Mouse (Mus musculus) layer of hippocampus, postnatal 14 days (tissue): ENCODE results near the gene Rab31. TPM values are rescaled to one million over a fixed set of nuclear protein-coding genes. Genes with fewer than 3 reads are reported as not detected.

Experiments
- DNase-seq, 2 experiments: peaks; one replicate each; pipeline ENCODE4 v3.0.0; 2021 to 2022; ENCODE audit warnings: low spot score in 2 of 2, mixed read lengths in 1 of 2
- total RNA-seq, 2 experiments: library from RNA; stranded (reverse); gene quantifications; 2 replicates each; pipeline ENCODE4 v1.2.3; 2021

Rab31 gene
- total RNA-seq, 2 experiments from 2014 or later, result 64.9 to 72.1 TPM

DNA sequence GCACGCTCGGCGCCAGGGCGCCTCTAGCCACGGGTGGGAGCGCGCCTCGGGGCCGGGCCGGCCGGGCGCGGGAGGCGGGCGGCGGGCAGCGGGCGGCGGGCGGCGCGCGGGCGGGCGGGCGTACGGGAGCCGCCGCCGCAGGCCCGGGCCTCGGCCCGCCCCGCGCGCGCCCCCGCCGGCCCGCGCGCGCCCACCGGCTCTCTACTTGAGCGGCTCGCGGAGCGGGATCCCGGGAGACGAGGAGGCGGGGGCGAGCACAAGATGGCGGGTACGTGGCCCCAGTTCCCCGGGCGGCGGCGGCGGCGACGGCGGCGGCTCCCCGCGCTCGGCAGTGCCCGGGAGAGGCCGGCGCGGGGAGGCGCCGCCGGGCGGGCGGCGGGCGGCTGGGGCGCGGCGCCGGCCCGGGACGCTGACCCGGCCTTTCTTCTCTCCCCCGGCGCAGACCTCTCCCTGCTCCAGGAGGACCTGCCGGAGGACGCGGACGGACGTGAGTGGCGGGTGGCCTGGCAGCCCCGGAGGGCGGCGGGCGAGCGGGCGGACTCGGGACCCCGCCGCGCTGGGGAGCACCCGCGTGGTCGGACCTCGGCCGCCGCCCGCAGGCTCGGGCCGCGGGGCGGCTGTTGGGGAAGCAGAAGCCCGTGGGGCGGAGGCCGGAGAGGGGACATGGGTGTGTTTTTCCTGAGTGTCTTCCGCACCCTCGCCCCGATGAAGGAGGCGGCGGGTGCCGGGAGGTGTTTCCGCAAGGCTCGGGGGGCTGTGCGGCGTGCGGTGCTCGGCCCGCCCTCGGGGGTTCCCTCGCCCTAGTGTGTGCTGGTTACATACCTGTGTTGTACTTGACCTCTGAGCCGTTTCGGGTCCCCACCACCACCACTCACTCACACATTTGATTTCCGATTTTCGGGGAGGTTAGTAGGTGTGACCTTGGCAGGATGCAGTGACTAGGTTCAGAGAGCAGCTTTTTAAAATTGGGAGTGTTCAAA, 10.9 kb upstream of the Rab31 start:
- DNase-seq, result peak; percentile 55 to 75

DNA sequence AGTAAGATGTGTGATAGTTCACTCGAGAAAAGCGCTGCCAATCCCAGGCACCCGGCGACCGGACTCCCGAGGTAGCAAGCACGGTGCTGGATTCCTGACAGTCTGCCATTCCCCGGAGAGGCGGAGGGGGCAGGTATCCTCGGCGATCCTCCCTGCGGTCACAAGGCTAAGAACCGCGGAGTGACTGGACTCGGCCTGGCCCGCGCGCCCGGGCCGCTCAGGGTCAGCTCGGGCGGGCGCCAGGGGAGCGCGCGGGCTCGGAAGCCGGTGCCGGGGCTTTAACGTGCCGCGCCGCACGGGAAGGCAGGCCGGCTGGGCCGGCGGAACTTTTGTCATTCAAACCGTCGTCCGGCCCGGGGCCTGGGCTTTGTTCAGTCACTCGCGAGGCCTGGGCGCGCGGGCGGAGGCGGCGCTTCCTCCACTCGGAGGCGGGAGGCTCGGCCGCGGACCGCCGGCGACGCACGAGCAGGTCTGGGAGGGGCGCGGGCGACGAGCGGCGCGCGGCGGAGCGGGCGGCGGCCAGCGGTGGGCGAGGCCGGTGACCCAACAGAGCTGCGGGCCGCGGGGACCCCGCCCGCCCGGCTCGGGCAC, 10.1 kb upstream of the Rab31 start, which contains the start of gene Ppp4r1:
Ppp4r1 (plus strand) TSS at position 23 of the 591 bp plus-strand sequence.
- DNase-seq, result peak; percentile 74 to 79

GRCm38 (mm10) chr17:65780970-65781369, 8.4 kb upstream of the Rab31 start:
- no peak for DNase-seq

- no peak for DNase-seq
These were observed 4.9 kb upstream of the Rab31 start for GRCm38 (mm10) chr17:65777461-65777860.

- DNase-seq, result no peak
These were observed 3.7 kb upstream of the Rab31 start for GRCm38 (mm10) chr17:65776228-65776627.

GRCm38 (mm10) chr17:65774439-65774838, 1.9 kb upstream of the Rab31 start:
- DNase-seq, result no peak

DNA sequence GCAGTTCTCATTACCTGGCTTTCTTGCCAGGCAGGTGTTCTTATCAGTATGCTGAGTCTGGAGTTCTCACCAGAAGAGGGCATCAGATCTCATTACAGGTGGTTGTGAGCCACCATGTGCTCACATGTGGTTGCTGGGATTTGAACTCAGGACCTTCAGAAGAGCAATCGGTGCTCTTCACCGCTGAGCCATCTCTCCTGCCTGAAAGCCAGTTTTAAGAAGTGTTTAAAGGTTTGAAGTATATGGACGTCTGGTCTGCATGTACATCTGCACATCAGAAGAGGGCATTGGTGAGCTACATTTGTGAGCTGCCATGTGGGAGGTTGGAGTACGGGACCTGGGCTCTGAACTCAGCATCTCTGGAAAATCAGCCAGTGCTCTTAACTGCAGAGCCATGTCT, 1.1 kb upstream of the Rab31 start:
- no peak for DNase-seq

DNA sequence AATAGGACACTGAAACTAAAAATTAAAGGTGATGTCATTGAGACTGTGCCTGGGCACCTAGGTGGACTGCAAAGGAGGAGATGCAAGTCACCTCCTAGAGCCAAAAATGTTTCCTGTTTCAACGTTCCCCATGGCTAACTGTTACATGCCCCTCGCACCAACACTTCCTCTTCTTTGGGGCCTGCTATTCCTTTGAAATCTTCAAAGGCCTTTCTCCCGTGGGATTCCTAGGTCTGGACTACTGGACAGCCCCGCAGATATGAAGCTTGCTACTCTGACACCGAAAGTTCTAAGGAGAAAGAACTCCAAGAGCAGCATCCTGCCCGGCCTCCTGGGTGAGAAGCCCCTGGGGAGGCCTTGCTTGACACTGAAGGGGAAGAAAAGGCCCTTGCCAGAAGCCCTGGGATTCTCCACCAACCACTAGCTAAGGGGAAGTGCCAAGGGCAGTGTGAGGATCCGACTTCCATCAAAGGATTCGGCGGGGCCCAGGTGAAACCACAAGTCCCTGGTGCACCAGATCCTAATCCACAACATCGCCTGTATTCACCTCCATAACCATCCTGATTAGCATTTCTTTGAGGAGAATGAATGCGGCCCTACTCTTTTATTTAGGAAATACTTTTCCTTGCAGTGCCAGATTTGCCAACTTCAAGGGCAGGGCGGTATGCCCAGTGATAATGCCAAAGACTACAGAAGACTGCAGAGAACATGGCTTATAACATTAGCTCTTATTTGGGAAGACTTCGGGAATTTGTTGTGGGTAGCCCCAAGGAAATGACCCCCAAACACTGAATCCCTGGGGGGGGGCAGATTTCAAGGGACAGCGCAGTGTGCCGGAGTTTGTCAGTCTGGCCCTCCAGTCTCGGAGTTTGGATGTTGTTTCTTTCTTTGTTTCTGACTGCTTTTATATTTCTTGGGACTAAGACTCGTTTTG, 1.3 kb downstream of the Rab31 start:
- DNase-seq, result no peak

GRCm38 (mm10) chr17:65768486-65768885, 4.1 kb downstream of the Rab31 start:
- DNase-seq, result peak; percentile 40 to 73

- no peak for DNase-seq
These were observed 9.3 kb downstream of the Rab31 start for GRCm38 (mm10) chr17:65763221-65763620.

- DNase-seq, result no peak
These were observed 15.4 kb downstream of the Rab31 start for GRCm38 (mm10) chr17:65757150-65757549.

DNA sequence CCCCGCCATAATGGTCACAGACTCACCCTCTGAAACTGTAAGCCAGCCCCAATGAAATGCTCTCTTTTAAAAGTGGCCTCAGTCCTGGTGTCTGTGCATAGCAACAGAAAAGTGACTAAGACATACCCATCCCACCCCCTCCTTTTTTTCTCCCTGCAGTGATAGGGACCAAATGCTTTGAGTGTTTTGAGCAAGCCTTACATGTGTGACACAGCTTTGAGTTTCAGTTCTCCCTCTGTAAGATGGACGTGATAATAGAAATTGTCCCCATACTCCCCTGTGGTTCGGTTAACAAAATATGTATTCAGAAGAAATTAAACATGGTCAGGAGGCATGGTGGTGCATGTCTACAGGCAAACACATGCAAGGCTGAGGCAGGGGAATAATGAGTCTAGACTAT, 16.7 kb downstream of the Rab31 start:
- no peak for DNase-seq

DNA sequence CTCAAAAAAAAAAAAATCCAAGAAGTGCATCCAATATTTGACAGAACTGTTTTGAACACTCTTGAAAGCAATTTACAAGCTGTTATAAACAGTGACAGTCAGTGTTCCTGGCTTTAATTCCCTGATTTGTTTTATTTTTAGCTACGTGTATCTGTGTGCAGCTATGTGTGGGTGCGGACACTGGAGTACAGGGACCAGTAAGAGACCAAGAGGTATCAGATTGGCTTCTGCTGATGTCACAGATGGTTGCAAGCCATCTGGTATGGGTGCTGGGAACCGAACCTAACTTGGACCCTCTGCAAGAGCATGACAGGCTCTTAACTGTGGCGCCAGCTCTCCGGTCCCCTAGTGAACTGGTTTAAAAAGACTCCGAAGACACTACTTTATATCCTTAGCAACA, 19.4 kb downstream of the Rab31 start:
- DNase-seq, result peak in 1 of 2 experiments; percentile 64

- no peak for DNase-seq
These were observed 22.3 kb downstream of the Rab31 start for GRCm38 (mm10) chr17:65750301-65750700.

DNA sequence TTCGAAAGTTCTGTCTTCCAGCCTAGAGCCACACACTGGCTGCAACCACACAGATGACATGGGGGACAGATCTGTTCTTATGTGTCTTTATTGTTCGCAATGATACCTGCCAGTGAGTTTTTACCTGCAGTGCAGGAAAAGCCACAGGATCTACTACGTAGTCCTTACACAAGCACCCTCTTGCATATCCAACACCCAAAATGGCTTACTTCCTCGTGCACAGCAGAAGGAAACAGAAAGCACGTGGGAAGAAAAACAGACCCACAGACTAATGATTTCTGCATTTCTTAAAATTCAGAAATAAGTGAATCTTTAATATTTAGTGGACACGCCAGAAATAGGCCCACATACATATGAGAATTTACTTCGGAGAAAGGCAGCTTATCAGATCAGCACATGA, 22.7 kb downstream of the Rab31 start:
- no peak for DNase-seq

- DNase-seq, result no peak
These were observed 23.6 kb downstream of the Rab31 start for GRCm38 (mm10) chr17:65748997-65749396.

DNA sequence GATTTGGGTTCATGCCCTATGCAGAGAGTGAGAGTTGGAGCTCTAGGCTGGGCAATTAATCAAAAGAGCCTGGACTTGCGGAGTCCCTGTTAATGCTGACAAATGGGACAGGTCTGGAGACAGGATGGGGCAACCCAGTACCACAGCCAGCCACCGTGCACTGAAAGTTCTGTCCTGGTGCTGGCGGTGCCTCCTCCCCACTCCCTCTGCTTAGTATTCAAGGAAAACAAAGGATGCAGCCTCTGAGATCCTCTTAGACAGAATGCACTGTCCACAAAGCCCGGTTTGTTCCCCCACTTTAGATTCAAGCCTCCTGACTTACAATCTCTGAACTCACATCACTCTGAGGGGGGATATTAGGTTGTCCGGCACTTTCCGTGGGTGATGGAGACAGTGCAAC, 26.2 kb downstream of the Rab31 start:
- DNase-seq, result no peak

DNA sequence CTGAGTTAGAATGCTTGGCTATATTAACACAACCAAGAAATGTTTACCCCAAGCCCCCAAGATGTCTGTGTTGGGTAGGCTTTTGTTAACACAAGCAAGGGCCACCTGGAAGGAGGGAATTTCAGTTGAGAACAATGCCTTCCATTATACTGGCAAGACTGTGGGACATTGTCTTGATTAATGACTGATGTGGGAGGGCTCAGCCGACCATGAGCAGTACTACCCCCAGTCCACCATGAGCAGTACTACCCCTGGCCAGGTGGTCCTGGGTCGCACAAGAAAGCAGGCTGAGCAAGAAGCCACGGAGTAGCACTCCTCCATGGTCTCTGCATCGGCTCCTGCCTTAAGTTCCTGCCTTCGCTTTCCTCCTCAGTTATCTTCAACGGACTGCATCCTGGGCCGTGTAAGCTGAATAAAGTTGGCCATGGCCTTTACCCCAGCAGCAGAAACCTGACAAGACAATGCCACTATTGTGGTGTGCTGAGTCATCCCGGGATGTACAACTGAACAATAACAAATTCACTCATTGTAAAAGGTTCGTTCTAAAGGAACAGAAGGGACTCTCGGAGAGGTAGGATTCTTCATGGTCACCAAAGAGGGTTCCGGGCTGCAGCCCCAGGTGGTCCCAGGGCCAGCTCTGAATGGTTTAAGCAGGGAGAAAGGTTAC, 28.8 kb downstream of the Rab31 start:
- no peak for DNase-seq

- no peak for DNase-seq
These were observed 29.6 kb downstream of the Rab31 start for GRCm38 (mm10) chr17:65742969-65743368.

DNA sequence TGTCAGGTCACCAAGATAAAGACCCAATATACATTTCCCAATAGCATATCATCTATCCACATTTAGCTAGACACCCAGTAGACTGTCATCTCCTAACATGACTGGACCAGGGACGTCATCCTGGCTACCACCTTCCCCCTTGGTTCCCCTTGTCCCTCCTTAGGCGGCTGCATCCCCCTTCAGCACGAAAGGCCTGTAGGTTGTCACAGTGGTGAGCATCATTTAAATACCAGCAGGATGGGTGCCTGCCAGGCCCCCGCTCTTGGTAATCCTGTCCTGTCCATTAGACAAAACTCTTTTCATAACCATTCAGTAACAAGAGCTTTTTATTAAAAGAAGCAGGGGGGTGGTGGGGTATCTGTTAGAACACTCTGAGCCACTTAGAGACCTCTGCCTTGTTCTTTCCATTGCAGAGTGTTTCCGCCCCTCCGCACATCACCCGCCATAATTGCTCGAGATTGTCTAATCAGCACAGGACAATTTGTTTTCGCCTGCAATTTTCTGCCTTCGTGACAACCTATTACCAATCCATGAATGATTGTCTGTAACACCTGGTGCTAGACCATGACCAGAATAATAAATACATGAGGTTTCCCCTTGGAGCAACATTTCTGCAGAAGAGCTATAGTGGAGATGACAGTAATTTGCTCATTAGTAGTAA, 30.2 kb downstream of the Rab31 start:
- no peak for DNase-seq
